Mouse (Mus musculus): ENCODE measurements around the gene Kcna10. TPM values are rescaled to one million over a fixed set of nuclear protein-coding genes. Genes with fewer than 3 reads are reported as not detected.

The Kcna10 gene
- not detected in 2 replicates for polyA plus RNA-seq (2015; fragmentation: Nextera tagmentation; extraction: Ambion mirVana)

- H3K4me3 ChIP-seq, result no peak within 1 kb of the TSS
- no peak for ATAC-seq
- no peak within 1 kb of the TSS for H3K9ac ChIP-seq
- no peak within 1 kb of the TSS for H3K27ac ChIP-seq
- no peaks in the 10 kb centered on the region for H3K36me3 ChIP-seq (ENCODE audit: poor library complexity, severe bottlenecking)
- H3K27me3 ChIP-seq, result no peaks in the 10 kb centered on the region
- no peak within 1 kb of the TSS for H3K4me2 ChIP-seq
- H3K4me1 ChIP-seq, result no peaks in the 10 kb centered on the region
- WGBS, result 83% methylated on average over 1 of the region's 1 CpGs
- H3K9me3 ChIP-seq (replicated peaks), result no peaks in the 10 kb centered on the region
These were observed at the start of gene Kcna10 for GRCm38 (mm10) chr3:107182756-107183155. Kcna10 (plus strand) TSS chr3:107183056.

GRCm38 (mm10) chr3:107134457-107134856 is 48.4 kb upstream of the Kcna10 start:
- Histone ChIP-seq H3K4me1 (peaks cover 3% of the 10 kb centered on the region; the same call in 1 of the 2 replicates), H3K36me3 (ENCODE audit: poor library complexity, severe bottlenecking) (no peaks in the 10 kb centered on the region), H3K27me3 (no peaks in the 10 kb centered on the region), H3K27ac (no peak overlapping the region), H3K9me3 (replicated peaks) (no peaks in the 10 kb centered on the region), H3K9ac (no peak overlapping the region), H3K4me2 (no peak overlapping the region), H3K4me3 (no peak overlapping the region)
- 79% methylated on average over 3 of the region's 3 CpGs for WGBS
- ATAC-seq, result no peak

GRCm38 (mm10) chr3:107147126-107147525 is 35.7 kb upstream of the Kcna10 start:
- H3K4me3 ChIP-seq, result no peak overlapping the region
- no peak overlapping the region for H3K9ac ChIP-seq
- no peaks in the 10 kb centered on the region for H3K9me3 ChIP-seq (replicated peaks)
- H3K4me1 ChIP-seq, result peaks cover 20% of the 10 kb centered on the region
- 60% methylated on average over 7 of the region's 7 CpGs for WGBS
- H3K27ac ChIP-seq, result no peak overlapping the region
- H3K4me2 ChIP-seq, result no peak overlapping the region
- no peaks in the 10 kb centered on the region for H3K27me3 ChIP-seq
- no peak for ATAC-seq
- no peaks in the 10 kb centered on the region for H3K36me3 ChIP-seq (ENCODE audit: poor library complexity, severe bottlenecking)

- Histone ChIP-seq H3K4me2 (no peak overlapping the region), H3K4me3 (no peak overlapping the region), H3K4me1 (peaks cover 20% of the 10 kb centered on the region), H3K27me3 (no peaks in the 10 kb centered on the region), H3K36me3 (ENCODE audit: poor library complexity, severe bottlenecking) (no peaks in the 10 kb centered on the region), H3K27ac (no peak overlapping the region), H3K9me3 (replicated peaks) (no peaks in the 10 kb centered on the region), H3K9ac (no peak overlapping the region)
- 82% methylated on average over 3 of the region's 3 CpGs for WGBS
- ATAC-seq, result no peak
These were observed 33.9 kb upstream of the Kcna10 start for GRCm38 (mm10) chr3:107149006-107149405.

- 21% methylated on average over 3 of the region's 3 CpGs for WGBS
- H3K9ac ChIP-seq, result no peak overlapping the region
- no peak overlapping the region for H3K4me2 ChIP-seq
- H3K9me3 ChIP-seq (replicated peaks), result no peaks in the 10 kb centered on the region
- no peak overlapping the region for H3K4me3 ChIP-seq
- peak overlapping the region; percentile 59 for H3K27ac ChIP-seq
- H3K27me3 ChIP-seq, result no peaks in the 10 kb centered on the region
- H3K4me1 ChIP-seq, result peaks cover 20% of the 10 kb centered on the region
- no peaks in the 10 kb centered on the region for H3K36me3 ChIP-seq (ENCODE audit: poor library complexity, severe bottlenecking)
- ATAC-seq, result peak; percentile 92
These were observed 32.4 kb upstream of the Kcna10 start for GRCm38 (mm10) chr3:107150469-107150868.

GRCm38 (mm10) chr3:107150872-107151540 is 31.9 kb upstream of the Kcna10 start:
- Histone ChIP-seq H3K9ac (no peak overlapping the region), H3K4me3 (no peak overlapping the region), H3K27ac (peak overlapping the region; percentile 59), H3K4me1 (peaks cover 20% of the 10 kb centered on the region), H3K27me3 (no peaks in the 10 kb centered on the region), H3K36me3 (ENCODE audit: poor library complexity, severe bottlenecking) (no peaks in the 10 kb centered on the region), H3K4me2 (0 out of 2 replicates have a peak overlapping the region, but pooled peaks have one; percentile 6), H3K9me3 (replicated peaks) (no peaks in the 10 kb centered on the region)
- 15% methylated on average over 7 of the region's 7 CpGs for WGBS
- peak; percentile 84 for ATAC-seq

- ATAC-seq, result no peak
- Histone ChIP-seq H3K4me2 (no peak overlapping the region), H3K4me1 (peaks cover 20% of the 10 kb centered on the region), H3K27me3 (no peaks in the 10 kb centered on the region), H3K27ac (no peak overlapping the region), H3K36me3 (ENCODE audit: poor library complexity, severe bottlenecking) (no peaks in the 10 kb centered on the region), H3K9ac (no peak overlapping the region), H3K4me3 (no peak overlapping the region), H3K9me3 (replicated peaks) (no peaks in the 10 kb centered on the region)
- 89% methylated on average over 11 of the region's 11 CpGs for WGBS
These were observed 28.8 kb upstream of the Kcna10 start for GRCm38 (mm10) chr3:107153772-107154655.

GRCm38 (mm10) chr3:107158856-107159255 is 24.0 kb upstream of the Kcna10 start:
- Histone ChIP-seq H3K9me3 (replicated peaks) (no peaks in the 10 kb centered on the region), H3K27ac (no peak overlapping the region), H3K9ac (no peak overlapping the region), H3K4me3 (no peak overlapping the region), H3K36me3 (ENCODE audit: poor library complexity, severe bottlenecking) (no peaks in the 10 kb centered on the region), H3K4me1 (peaks cover 5% of the 10 kb centered on the region), H3K4me2 (no peak overlapping the region), H3K27me3 (no peaks in the 10 kb centered on the region)
- ATAC-seq, result no peak
- 91% methylated on average over 7 of the region's 7 CpGs for WGBS

- Histone ChIP-seq H3K27ac (no peak overlapping the region), H3K36me3 (ENCODE audit: poor library complexity, severe bottlenecking) (no peaks in the 10 kb centered on the region), H3K4me3 (no peak overlapping the region), H3K9me3 (replicated peaks) (no peaks in the 10 kb centered on the region), H3K9ac (no peak overlapping the region), H3K4me2 (peak overlapping the region; percentile 52), H3K4me1 (peaks cover 5% of the 10 kb centered on the region), H3K27me3 (no peaks in the 10 kb centered on the region)
- 66% methylated on average over 3 of the region's 3 CpGs for WGBS
- no peak for ATAC-seq
These were observed 23.4 kb upstream of the Kcna10 start for GRCm38 (mm10) chr3:107159418-107159817.

GRCm38 (mm10) chr3:107159859-107160324 is 23.0 kb upstream of the Kcna10 start:
- H3K36me3 ChIP-seq (ENCODE audit: poor library complexity, severe bottlenecking), result no peaks in the 10 kb centered on the region
- WGBS, result 3% methylated on average over 17 of the region's 17 CpGs
- no peaks in the 10 kb centered on the region for H3K27me3 ChIP-seq
- H3K4me1 ChIP-seq, result peaks cover 5% of the 10 kb centered on the region
- no peak overlapping the region for H3K27ac ChIP-seq
- H3K9me3 ChIP-seq (replicated peaks), result no peaks in the 10 kb centered on the region
- peak overlapping the region; percentile 48; the same call in 1 of the 2 replicates for H3K9ac ChIP-seq
- H3K4me2 ChIP-seq, result peak overlapping the region; percentile 52
- peak overlapping the region; percentile 19 for H3K4me3 ChIP-seq
- peak; percentile 61 for ATAC-seq

- 88% methylated on average over 2 of the region's 2 CpGs for WGBS
- no peak overlapping the region for H3K9ac ChIP-seq
- no peak overlapping the region for H3K4me3 ChIP-seq
- peaks cover 5% of the 10 kb centered on the region for H3K4me1 ChIP-seq
- no peaks in the 10 kb centered on the region for H3K27me3 ChIP-seq
- ATAC-seq, result no peak
- no peak overlapping the region for H3K27ac ChIP-seq
- H3K4me2 ChIP-seq, result no peak overlapping the region
- no peaks in the 10 kb centered on the region for H3K9me3 ChIP-seq (replicated peaks)
- H3K36me3 ChIP-seq (ENCODE audit: poor library complexity, severe bottlenecking), result no peaks in the 10 kb centered on the region
These were observed 20.1 kb upstream of the Kcna10 start for GRCm38 (mm10) chr3:107162741-107163140.

GRCm38 (mm10) chr3:107169552-107169951 is 13.3 kb upstream of the Kcna10 start:
- no peak overlapping the region for H3K27ac ChIP-seq
- H3K9me3 ChIP-seq (replicated peaks), result no peaks in the 10 kb centered on the region
- no peak overlapping the region for H3K4me2 ChIP-seq
- no peak for ATAC-seq
- no peaks in the 10 kb centered on the region for H3K4me1 ChIP-seq
- H3K4me3 ChIP-seq, result no peak overlapping the region
- H3K27me3 ChIP-seq, result no peaks in the 10 kb centered on the region
- no peak overlapping the region for H3K9ac ChIP-seq
- 82% methylated on average over 2 of the region's 2 CpGs for WGBS
- no peaks in the 10 kb centered on the region for H3K36me3 ChIP-seq (ENCODE audit: poor library complexity, severe bottlenecking)
